Comparison of ENCODE assay signal across 25 mouse cellular contexts in the genomic region with DNA sequence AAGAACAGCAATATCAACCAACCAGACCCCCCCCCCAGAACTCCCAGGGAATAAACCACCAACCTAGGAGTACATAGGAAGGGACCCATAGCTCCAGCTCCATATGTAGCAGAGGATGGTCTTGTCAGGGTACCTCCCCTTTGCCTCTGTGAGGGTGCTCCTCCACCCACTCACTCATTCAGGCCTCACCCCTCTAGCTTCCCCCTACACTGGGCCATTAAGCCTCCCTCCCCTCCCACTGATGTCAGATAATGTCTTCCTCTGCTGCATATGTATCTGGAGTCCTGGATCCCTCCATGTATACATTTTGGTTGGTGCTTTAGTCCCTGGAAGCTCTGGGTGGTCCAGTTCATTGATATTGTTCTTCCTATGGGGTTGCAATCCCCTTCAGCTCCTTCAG.
DNase-seq lines count a peak whose midpoint lies in the region; ATAC-seq lines count a peak whose summit lies in the region.
"Had no signal": no experiment of that assay in that cellular context is flagged by ENCODE, and none has a peak within 500 bp of the region (broad histone marks: within the 10 kb centered on the region; RNA-seq: fewer than 3 reads in every experiment).

No protein-coding gene starts in this region.

- H3K27me3 ChIP-seq in forebrain, embryonic 11.5 days (ENCODE audit: control insufficient read depth, insufficient read depth, low read length) = no peaks in the 10 kb centered on the region
- no peaks in the 10 kb centered on the region for H3K27me3 ChIP-seq in forebrain, embryonic 16.5 days (replicated peaks; ENCODE audit: control insufficient read depth, insufficient read depth, low read length)
- no peaks in the 10 kb centered on the region for H3K27me3 ChIP-seq in hindbrain, embryonic 11.5 days (ENCODE audit: control insufficient read depth, insufficient read depth, low read length)
- no peaks in the 10 kb centered on the region for H3K27me3 ChIP-seq in hindbrain, embryonic 12.5 days
- H3K27me3 ChIP-seq in midbrain, embryonic 13.5 days = no peaks in the 10 kb centered on the region
- no peaks in the 10 kb centered on the region for H3K27me3 ChIP-seq in midbrain, embryonic 16.5 days (ENCODE audit: control insufficient read depth, insufficient read depth, low read depth, low read length)
- H3K27me3 ChIP-seq: CH12.LX; embryonic facial prominence, embryonic 12.5 days; forebrain, embryonic 12.5 days had no signal

- ATAC-seq in forebrain, embryonic 11.5 days (replicated peaks; ENCODE audit: low FRiP score) = peak; percentile 49; the same call in 1 of the 2 replicates
- ATAC-seq in forebrain, embryonic 16.5 days = no peak
- ATAC-seq in hindbrain, embryonic 11.5 days (ENCODE audit: low FRiP score) = 0 out of 2 replicates have a peak, but pooled peaks have one; percentile 14
- no peak for ATAC-seq in hindbrain, embryonic 12.5 days (ENCODE audit: low FRiP score)
- peak; percentile 40; the same call in 1 of the 2 replicates for ATAC-seq in midbrain, embryonic 13.5 days
- no peak for ATAC-seq in midbrain, embryonic 16.5 days
- ATAC-seq: activated CD4-positive, CD25-positive, alpha-beta regulatory T cell, adult 4 months; CD4-positive, CD25-positive, alpha-beta regulatory T cell, adult 4 months; forebrain, embryonic 14.5 days; forebrain, postnatal 0 days; Patski had no signal

- H3K9ac ChIP-seq in forebrain, embryonic 11.5 days (ENCODE audit: low read length) = no peak overlapping the region
- H3K9ac ChIP-seq in forebrain, embryonic 16.5 days (replicated peaks; ENCODE audit: low read depth, low read length) = no peak overlapping the region
- no peak overlapping the region for H3K9ac ChIP-seq in hindbrain, embryonic 11.5 days (ENCODE audit: low read depth, low read length)
- H3K9ac ChIP-seq in hindbrain, embryonic 12.5 days = no peak overlapping the region
- no peak overlapping the region for H3K9ac ChIP-seq in midbrain, embryonic 13.5 days (replicated peaks)
- no peak overlapping the region for H3K9ac ChIP-seq in midbrain, embryonic 16.5 days (ENCODE audit: low read depth, low read length)
- H3K9ac ChIP-seq: embryonic facial prominence, embryonic 12.5 days; forebrain, embryonic 12.5 days; forebrain, postnatal 0 days had no signal

- no peak for DNase-seq in forebrain, embryonic 11.5 days (ENCODE audit: low spot score)
- DNase-seq in hindbrain, embryonic 11.5 days (ENCODE audit: low spot score) = no peak
- DNase-seq: adrenal gland, adult 8-10 months; adrenal gland, postnatal 14 days; adrenal gland, postnatal 36 days; B cell, adult 2 months; cerebellum, adult 11-12 months; cerebellum, adult 2 months; cerebellum, adult 9-10 months; cerebellum, postnatal 10 days; cerebellum, postnatal 25 days; forebrain, postnatal 0 days had no signal

- H3K4me1 ChIP-seq in forebrain, embryonic 11.5 days (replicated peaks; ENCODE audit: control insufficient read depth, insufficient read depth, low read length) = no peaks in the 10 kb centered on the region
- no peaks in the 10 kb centered on the region; the same call in 1 of the 2 replicates for H3K4me1 ChIP-seq in forebrain, embryonic 16.5 days (replicated peaks; ENCODE audit: control insufficient read depth, insufficient read depth, low read length)
- no peaks in the 10 kb centered on the region for H3K4me1 ChIP-seq in hindbrain, embryonic 11.5 days (replicated peaks; ENCODE audit: control insufficient read depth, insufficient read depth, low read length)
- H3K4me1 ChIP-seq in hindbrain, embryonic 12.5 days = no peaks in the 10 kb centered on the region
- H3K4me1 ChIP-seq in midbrain, embryonic 13.5 days (replicated peaks) = no peaks in the 10 kb centered on the region
- no peaks in the 10 kb centered on the region for H3K4me1 ChIP-seq in midbrain, embryonic 16.5 days (ENCODE audit: control insufficient read depth, insufficient read depth, low read length)
- H3K4me1 ChIP-seq: embryonic facial prominence, embryonic 10.5 days; embryonic facial prominence, embryonic 12.5 days; forebrain, embryonic 12.5 days had no signal

- H3K36me3 ChIP-seq in forebrain, embryonic 11.5 days (ENCODE audit: control insufficient read depth, insufficient read depth, low read length) = no peaks in the 10 kb centered on the region
- no peaks in the 10 kb centered on the region for H3K36me3 ChIP-seq in forebrain, embryonic 16.5 days (ENCODE audit: control insufficient read depth, insufficient read depth)
- H3K36me3 ChIP-seq in hindbrain, embryonic 11.5 days (ENCODE audit: control insufficient read depth, insufficient read depth, low read length) = no peaks in the 10 kb centered on the region
- H3K36me3 ChIP-seq in hindbrain, embryonic 12.5 days = no peaks in the 10 kb centered on the region
- H3K36me3 ChIP-seq in midbrain, embryonic 13.5 days = no peaks in the 10 kb centered on the region
- no peaks in the 10 kb centered on the region for H3K36me3 ChIP-seq in midbrain, embryonic 16.5 days (ENCODE audit: control insufficient read depth, insufficient read depth, low read length)
- H3K36me3 ChIP-seq: embryonic facial prominence, embryonic 10.5 days; embryonic facial prominence, embryonic 12.5 days; forebrain, embryonic 12.5 days; G1E had no signal

- no peak overlapping the region for H3K4me2 ChIP-seq in forebrain, embryonic 11.5 days (ENCODE audit: low read depth, low read length, severe bottlenecking)
- no peak overlapping the region for H3K4me2 ChIP-seq in forebrain, embryonic 16.5 days (ENCODE audit: low read length)
- no peak overlapping the region for H3K4me2 ChIP-seq in hindbrain, embryonic 11.5 days (replicated peaks; ENCODE audit: low read depth, low read length)
- no peak overlapping the region for H3K4me2 ChIP-seq in hindbrain, embryonic 12.5 days (replicated peaks)
- no peak overlapping the region for H3K4me2 ChIP-seq in midbrain, embryonic 13.5 days (replicated peaks)
- no peak overlapping the region for H3K4me2 ChIP-seq in midbrain, embryonic 16.5 days (ENCODE audit: low read length)
- H3K4me2 ChIP-seq: embryonic facial prominence, embryonic 12.5 days; forebrain, embryonic 12.5 days had no signal

- H3K27ac ChIP-seq in forebrain, embryonic 11.5 days (ENCODE audit: low read depth, low read length) = no peak overlapping the region
- H3K27ac ChIP-seq in forebrain, embryonic 16.5 days (ENCODE audit: low read length) = no peak overlapping the region
- H3K27ac ChIP-seq in hindbrain, embryonic 11.5 days (ENCODE audit: low read depth, low read length) = no peak overlapping the region
- no peak overlapping the region for H3K27ac ChIP-seq in hindbrain, embryonic 12.5 days
- H3K27ac ChIP-seq in midbrain, embryonic 13.5 days = no peak overlapping the region
- no peak overlapping the region for H3K27ac ChIP-seq in midbrain, embryonic 16.5 days (ENCODE audit: low read length)
- H3K27ac ChIP-seq: embryonic facial prominence, embryonic 10.5 days; embryonic facial prominence, embryonic 12.5 days; forebrain, embryonic 12.5 days had no signal

- H3K9me3 ChIP-seq in forebrain, embryonic 11.5 days (ENCODE audit: control insufficient read depth, low read length) = no peaks in the 10 kb centered on the region
- H3K9me3 ChIP-seq in forebrain, embryonic 16.5 days (ENCODE audit: control insufficient read depth, low read length) = no peaks in the 10 kb centered on the region
- no peaks in the 10 kb centered on the region for H3K9me3 ChIP-seq in hindbrain, embryonic 11.5 days (ENCODE audit: control insufficient read depth, low read length)
- no peaks in the 10 kb centered on the region for H3K9me3 ChIP-seq in hindbrain, embryonic 12.5 days (replicated peaks)
- H3K9me3 ChIP-seq in midbrain, embryonic 13.5 days = no peaks in the 10 kb centered on the region
- H3K9me3 ChIP-seq in midbrain, embryonic 16.5 days (replicated peaks; ENCODE audit: control insufficient read depth, low read length, poor library complexity, severe bottlenecking) = no peaks in the 10 kb centered on the region
- H3K9me3 ChIP-seq: embryonic facial prominence, embryonic 10.5 days; embryonic facial prominence, embryonic 12.5 days; forebrain, embryonic 12.5 days had no signal

- no peak overlapping the region for H3K4me3 ChIP-seq in forebrain, embryonic 11.5 days (ENCODE audit: low read depth, low read length)
- no peak overlapping the region for H3K4me3 ChIP-seq in forebrain, embryonic 16.5 days (replicated peaks; ENCODE audit: low read length)
- H3K4me3 ChIP-seq in hindbrain, embryonic 11.5 days (ENCODE audit: low read depth, low read length) = no peak overlapping the region
- no peak overlapping the region for H3K4me3 ChIP-seq in hindbrain, embryonic 12.5 days
- H3K4me3 ChIP-seq in midbrain, embryonic 13.5 days (replicated peaks) = no peak overlapping the region
- no peak overlapping the region for H3K4me3 ChIP-seq in midbrain, embryonic 16.5 days (ENCODE audit: low read depth, low read length)
- H3K4me3 ChIP-seq: embryonic facial prominence, embryonic 10.5 days; embryonic facial prominence, embryonic 12.5 days; forebrain, embryonic 12.5 days had no signal

Comparison
In these comparisons a context has a peak if more than half of its experiments do, and no peak if none do; other contexts are left out.
1. ATAC-seq: peak in forebrain, embryonic 11.5 days (single experiment), hindbrain, embryonic 11.5 days (single experiment) and midbrain, embryonic 13.5 days (single experiment); none in forebrain, embryonic 16.5 days (single experiment), hindbrain, embryonic 12.5 days (single experiment) and midbrain, embryonic 16.5 days (single experiment).